Mouse (Mus musculus): ENCODE measurements around the gene Nuak1.

DNA sequence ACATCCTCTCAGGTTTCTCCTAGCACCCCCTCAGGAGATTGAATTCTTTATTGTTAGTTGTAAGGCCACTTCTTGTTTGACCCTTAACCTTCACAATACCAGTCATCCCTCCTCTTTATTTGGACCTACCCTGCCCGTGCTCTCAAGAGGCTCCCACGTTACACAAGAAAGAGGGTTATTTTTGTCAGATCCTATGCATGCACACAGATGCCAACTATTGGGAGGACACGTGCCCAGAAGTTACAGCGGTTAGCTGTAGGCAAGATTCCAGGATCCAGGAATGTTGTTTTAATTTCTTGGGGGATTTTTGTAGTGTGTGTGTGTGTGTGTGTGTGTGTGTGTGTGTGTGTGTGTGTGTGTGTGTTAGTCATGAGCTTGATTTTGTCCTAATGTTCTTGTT, 25.1 kb upstream of the Nuak1 start:
- TF ChIP-seq CTCF (IDR thresholded peaks at IDR 0.05; ENCODE audit: low read depth) (no peak), EP300 (IDR thresholded peaks at IDR 0.05; ENCODE audit: low read depth) (no peak)
